ENCODE assay signal across 9 mouse cellular contexts in the genomic region with DNA sequence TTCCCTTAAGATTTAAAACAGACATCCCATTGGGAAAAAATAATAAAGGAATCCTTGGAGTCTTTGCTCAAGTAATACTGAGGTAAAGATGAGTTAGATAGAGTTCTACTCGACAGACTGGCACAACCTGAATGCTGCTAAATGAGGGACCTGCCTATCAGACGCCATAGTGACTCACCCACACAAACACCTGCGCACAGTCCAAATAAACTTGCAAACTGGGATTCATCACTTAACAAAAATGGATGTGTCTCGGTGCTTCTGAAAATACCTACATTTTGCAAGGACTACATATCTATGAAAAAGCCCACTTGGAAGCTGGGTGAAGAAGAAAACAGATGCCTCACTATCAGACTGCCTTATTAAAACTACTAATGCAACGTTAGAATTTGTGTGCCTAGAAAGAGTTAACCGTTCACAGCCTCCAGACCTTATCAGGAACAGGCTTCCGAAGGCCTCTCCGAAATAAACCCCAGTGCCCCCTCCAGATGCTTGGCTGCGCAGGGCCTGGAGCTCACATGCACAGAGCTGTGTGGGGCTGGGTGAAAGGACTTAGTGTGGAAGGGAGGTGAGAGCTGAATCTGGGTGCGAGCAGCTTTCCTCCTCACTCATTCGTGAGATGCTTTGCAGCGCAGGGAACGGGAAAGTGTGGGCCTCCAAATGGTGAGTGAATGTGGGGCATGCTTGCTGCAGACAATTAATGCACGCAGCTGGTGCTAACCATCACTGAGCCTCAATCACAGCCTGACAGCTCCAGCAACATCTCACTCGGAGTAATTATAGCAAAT.
DNase-seq lines count a peak whose midpoint lies in the region; ATAC-seq and TF ChIP-seq lines count a peak whose summit lies in the region.
"Had no signal": no experiment of that assay in that cellular context is flagged by ENCODE, and none has a peak within 500 bp of the region (broad histone marks: within the 10 kb centered on the region; RNA-seq: fewer than 3 reads in every experiment).

No protein-coding gene starts in this region.

- TF ChIP-seq CTCF in thymus, adult 2 months (IDR thresholded peaks at IDR 0.05; ENCODE audit: borderline replicate concordance, control insufficient read depth, extremely low read depth, insufficient read depth, low read length, poor library complexity): no peak

- H3K27me3 ChIP-seq in hindbrain, embryonic 12.5 days: no peaks in the 10 kb centered on the region
- H3K27me3 ChIP-seq in midbrain, embryonic 10.5 days (ENCODE audit: low read depth, poor library complexity, severe bottlenecking): no peaks in the 10 kb centered on the region
- no peaks in the 10 kb centered on the region for H3K27me3 ChIP-seq in stomach, embryonic 16.5 days (ENCODE audit: control insufficient read depth, insufficient read depth, low read length)
- no peaks in the 10 kb centered on the region for H3K27me3 ChIP-seq in thymus, adult 2 months (ENCODE audit: control insufficient read depth, insufficient read depth, low read length)

- no peaks in the 10 kb centered on the region for H3K9me3 ChIP-seq in hindbrain, embryonic 12.5 days (replicated peaks)
- H3K9me3 ChIP-seq in midbrain, embryonic 10.5 days (replicated peaks): no peaks in the 10 kb centered on the region
- no peaks in the 10 kb centered on the region for H3K9me3 ChIP-seq in stomach, embryonic 16.5 days (replicated peaks; ENCODE audit: control insufficient read depth, low read length)

- H3K27ac ChIP-seq in hindbrain, embryonic 12.5 days: peak overlapping the region; percentile 56; the same call in 1 of the 2 replicates
- 0 out of 2 replicates have a peak overlapping the region, but pooled peaks have one; percentile 20 for H3K27ac ChIP-seq in midbrain, embryonic 10.5 days (replicated peaks)
- H3K27ac ChIP-seq in stomach, embryonic 16.5 days (ENCODE audit: low read length): peak overlapping the region; percentile 12; the same call in 1 of the 2 replicates
- no peak overlapping the region for H3K27ac ChIP-seq in thymus, adult 2 months (ENCODE audit: control insufficient read depth, insufficient read depth, low read length)

- peaks cover 19% of the 10 kb centered on the region for H3K4me1 ChIP-seq in hindbrain, embryonic 12.5 days
- H3K4me1 ChIP-seq in midbrain, embryonic 10.5 days: 0 out of 2 replicates have a peak, but pooled peaks cover 5% of the 10 kb centered on the region
- H3K4me1 ChIP-seq in stomach, embryonic 16.5 days (ENCODE audit: control insufficient read depth, insufficient read depth, low read length): peaks cover 15% of the 10 kb centered on the region
- H3K4me1 ChIP-seq in thymus, adult 2 months (replicated peaks; ENCODE audit: control insufficient read depth, insufficient read depth, low read length): no peaks in the 10 kb centered on the region

- intact Hi-C loops in left cerebral cortex, postnatal 36 days (cut with DNase I): loop anchor here (5.0 kb wide), 1 partner anchor 44 kb away; no protein-coding TSS in a partner anchor
- intact Hi-C loops in left cerebral cortex, postnatal 4 days (cut with DNase I): no loop called here

- H3K36me3 ChIP-seq in hindbrain, embryonic 12.5 days: peaks cover 2% of the 10 kb centered on the region; the same call in 1 of the 2 replicates
- no peaks in the 10 kb centered on the region for H3K36me3 ChIP-seq in midbrain, embryonic 10.5 days
- no peaks in the 10 kb centered on the region for H3K36me3 ChIP-seq in stomach, embryonic 16.5 days (ENCODE audit: control insufficient read depth, insufficient read depth, low read length)
- 0 out of 2 replicates have a peak, but pooled peaks cover 4% of the 10 kb centered on the region for H3K36me3 ChIP-seq in thymus, adult 2 months (ENCODE audit: control insufficient read depth, insufficient read depth, low read length)

- H3K4me2 ChIP-seq in hindbrain, embryonic 12.5 days (replicated peaks): no peak overlapping the region
- no peak overlapping the region for H3K4me2 ChIP-seq in stomach, embryonic 16.5 days (ENCODE audit: low read depth, low read length)

- 44% methylated on average over 15 of the region's 15 CpGs for WGBS in hindbrain, embryonic 12.5 days
- WGBS in midbrain, embryonic 10.5 days: 78% methylated on average over 15 of the region's 15 CpGs
- 36% methylated on average over 15 of the region's 15 CpGs for WGBS in stomach, embryonic 16.5 days
- 94% methylated on average over 15 of the region's 15 CpGs for WGBS in thymus, adult 2 months

- no peak for ATAC-seq in hindbrain, embryonic 12.5 days (ENCODE audit: low FRiP score)
- ATAC-seq in stomach, embryonic 16.5 days (ENCODE audit: insufficient read depth, low FRiP score): no peak

- no peak overlapping the region for H3K4me3 ChIP-seq in hindbrain, embryonic 12.5 days
- no peak overlapping the region for H3K4me3 ChIP-seq in midbrain, embryonic 10.5 days
- H3K4me3 ChIP-seq in stomach, embryonic 16.5 days (replicated peaks; ENCODE audit: low read length): no peak overlapping the region
- no peak overlapping the region for H3K4me3 ChIP-seq in thymus, adult 2 months (ENCODE audit: control insufficient read depth, insufficient read depth, low read length)

- H3K9ac ChIP-seq in hindbrain, embryonic 12.5 days: 0 out of 2 replicates have a peak overlapping the region, but pooled peaks have one; percentile 35
- 0 out of 2 replicates have a peak overlapping the region, but pooled peaks have one; percentile 20 for H3K9ac ChIP-seq in stomach, embryonic 16.5 days (ENCODE audit: low read length)

- no peak for TF ChIP-seq POLR2A in thymus, adult 2 months (IDR thresholded peaks at IDR 0.05; ENCODE audit: control insufficient read depth, extremely low read depth, insufficient read depth, low read length, poor library complexity)

- DNase-seq in left cerebral cortex, postnatal 36 days (ENCODE audit: low spot score in 2 of 2): peak; percentile 32 to 36
- DNase-seq in left cerebral cortex, postnatal 4 days: no peak
- no peak for DNase-seq in midbrain, embryonic 10.5 days (ENCODE audit: low spot score)
- DNase-seq in adrenal gland, postnatal 4 days (ENCODE audit: low spot score in 2 of 2): no peak
- DNase-seq in adrenal gland, postnatal 14 days: no peak
- no peak for DNase-seq in thymus, adult 2 months
- DNase-seq: cerebellum, adult 11-12 months had no signal

Comparison
In these comparisons a context has a peak if more than half of its experiments do, and no peak if none do; other contexts are left out.
1. DNase-seq: peak in left cerebral cortex, postnatal 36 days (2 of 2); none in left cerebral cortex, postnatal 4 days (single experiment), midbrain, embryonic 10.5 days (single experiment), adrenal gland, postnatal 4 days (0 of 2), adrenal gland, postnatal 14 days (single experiment) and thymus, adult 2 months (single experiment).